Mouse (Mus musculus) limb, embryonic 14.5 days (tissue): ENCODE measurements at regions not wholly inside any gene's neighbourhood (a gene's known extent, or its start where the extent isn't known, plus 50 kb on each side); places are given as distances from the start of the nearest gene placed in this dataset.

Source experiments
- ATAC-seq: fragments of 200-750 bp; cut with Nextera tagmentation; 2 replicates; pipeline ENCODE4 v1.8.0; 2017; ENCODE audit warnings: low read depth, moderate number of reproducible peaks, moderate TSS enrichment; ENCODE audit not compliant: low FRiP score
- DNase-seq: peaks from one replicate; pipeline ENCODE4 v3.0.0-alpha.2; 2015; ENCODE audit warnings: low spot score
- H3K27ac ChIP-seq: fragments of 300-500 bp; sonication (generic); replicated peaks from 2 replicates; pipeline ENCODE4 v1.5.1; 2014; ENCODE audit warnings: low read depth, mild to moderate bottlenecking, low read length, moderate library complexity, mixed read lengths
- H3K27me3 ChIP-seq: fragments of 300-500 bp; sonication (generic); 2 replicates; pipeline ENCODE4 v1.6.1; 2014; ENCODE audit warnings: low read length, mixed read lengths; ENCODE audit not compliant: control insufficient read depth, insufficient read depth
- H3K36me3 ChIP-seq: fragments of 300-500 bp; sonication (generic); 2 replicates; pipeline ENCODE4 v1.6.1; 2014; ENCODE audit warnings: mild to moderate bottlenecking, low read length, moderate library complexity, mixed read lengths; ENCODE audit not compliant: control insufficient read depth, insufficient read depth
- H3K4me1 ChIP-seq: fragments of 300-500 bp; sonication (generic); 2 replicates; pipeline ENCODE4 v1.6.1; 2014; ENCODE audit warnings: antibody characterized with exemption, low read length, mixed read lengths; ENCODE audit not compliant: control insufficient read depth, insufficient read depth
- H3K4me2 ChIP-seq: fragments of 300-500 bp; sonication (generic); replicated peaks from 2 replicates; pipeline ENCODE4 v1.6.1; 2014; ENCODE audit warnings: low read depth, mild to moderate bottlenecking, low read length, moderate library complexity; ENCODE audit not compliant: severe bottlenecking
- H3K4me3 ChIP-seq: fragments of 300-500 bp; sonication (generic); replicated peaks from 2 replicates; pipeline ENCODE4 v1.5.1; 2014; ENCODE audit warnings: low read length
- H3K9ac ChIP-seq: fragments of 300-500 bp; sonication (generic); 2 replicates; pipeline ENCODE4 v1.6.1; 2014; ENCODE audit warnings: mild to moderate bottlenecking, low read depth, low read length, moderate library complexity; ENCODE audit not compliant: severe bottlenecking
- H3K9me3 ChIP-seq: fragments of 300-500 bp; sonication (generic); 2 replicates; pipeline ENCODE4 v1.6.1; 2016; ENCODE audit warnings: low read length; ENCODE audit not compliant: control insufficient read depth
- POLR2A ChIP-seq: fragments of 200-500 bp; IDR thresholded peaks from 2 replicates; pipeline ENCODE4 v1.8.0; 2012; ENCODE audit warnings: inconsistent platforms, mild to moderate bottlenecking, moderate library complexity, borderline replicate concordance; ENCODE audit not compliant: insufficient read depth, insufficient read length; ENCODE audit errors: extremely low read depth
- WGBS: fragments of 180-500 bp; shearing (Covaris S2); extraction: QIAGEN DNeasy Blood & Tissue Kit; methylation state at CpG from one replicate; pipeline ENCODE4 v1.1.7; 2014; 5-methylcytosine and 5-hydroxymethylcytosine counted together

DNA sequence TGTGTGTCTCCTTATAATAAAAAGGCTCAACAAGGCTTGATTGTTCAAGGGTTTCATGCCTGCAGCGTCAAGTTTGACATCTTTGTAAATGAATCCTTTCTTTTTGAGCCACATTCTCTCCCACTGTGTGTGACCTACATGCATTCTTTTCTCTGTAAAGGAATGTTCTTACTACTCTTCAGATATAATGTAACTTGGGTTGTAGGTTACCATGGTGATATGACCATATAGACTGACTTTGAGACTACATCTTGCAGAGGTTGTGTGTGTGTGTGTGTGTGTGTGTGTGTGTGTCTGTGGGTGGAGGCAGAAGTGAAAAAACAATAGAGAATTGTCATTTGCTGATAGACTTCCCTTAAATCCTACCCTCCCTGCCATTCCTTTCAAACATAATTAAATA lies 58.5 kb upstream of the Mettl25 start:
- WGBS = 73% methylated on average over 1 of the region's 1 CpGs
- Histone ChIP-seq H3K4me2 (no peak overlapping the region), H3K27ac (no peak overlapping the region), H3K4me3 (no peak overlapping the region), H3K27me3 (no peaks in the 10 kb centered on the region), H3K9ac (no peak overlapping the region), H3K36me3 (no peaks in the 10 kb centered on the region), H3K4me1 (no peaks in the 10 kb centered on the region), H3K9me3 (no peaks in the 10 kb centered on the region)
- TF ChIP-seq POLR2A = no peak
- DNase-seq (no peak), ATAC-seq (no peak)

DNA sequence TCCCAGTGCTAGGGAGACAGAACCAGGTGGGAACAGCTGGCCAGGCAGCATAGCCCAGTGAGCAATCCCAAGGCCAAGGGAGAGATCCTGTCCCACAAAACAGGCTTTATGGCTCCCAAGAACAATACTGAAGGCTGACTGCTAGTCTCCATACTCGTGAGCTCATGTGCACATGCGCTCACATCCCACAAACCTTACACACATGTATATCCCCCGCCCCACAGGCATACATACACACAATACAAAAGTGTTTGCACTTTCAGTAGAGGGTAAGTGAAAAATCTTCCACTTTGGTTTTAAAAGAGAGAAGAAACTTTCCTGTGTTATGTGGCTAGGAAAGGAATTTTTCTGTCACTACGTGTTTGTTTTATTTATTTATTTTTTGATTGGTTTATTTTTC lies 58.0 kb upstream of the Mettl25 start:
- DNase-seq = no peak
- H3K27me3 ChIP-seq = no peaks in the 10 kb centered on the region
- no peak overlapping the region for H3K27ac ChIP-seq
- WGBS = 77% methylated on average over 4 of the region's 4 CpGs
- H3K9me3 ChIP-seq = no peaks in the 10 kb centered on the region
- H3K4me3 ChIP-seq = no peak overlapping the region
- no peaks in the 10 kb centered on the region for H3K4me1 ChIP-seq
- no peaks in the 10 kb centered on the region for H3K36me3 ChIP-seq
- ATAC-seq = no peak
- TF ChIP-seq POLR2A = no peak
- H3K4me2 ChIP-seq = no peak overlapping the region
- no peak overlapping the region for H3K9ac ChIP-seq
